Mouse (Mus musculus) brain, adult 2 months (tissue): ENCODE results near the gene Bace1.

Experiments
- DNase-seq: peaks from one replicate; pipeline ENCODE4 v3.0.0; 2011; ENCODE audit warnings: low read depth, low spot score

Gene Bace1

GRCm38 (mm10) chr9:45838434-45839138, at the start of gene Bace1:
Bace1 (plus strand) TSS chr9:45838580.
- DNase-seq = peak; percentile 98

GRCm38 (mm10) chr9:45791456-45792142, 46.8 kb upstream of the Bace1 start:
- DNase-seq = no peak

- no peak for DNase-seq
Observed at GRCm38 (mm10) chr9:45792235-45792634, 46.1 kb upstream of the Bace1 start.

DNA sequence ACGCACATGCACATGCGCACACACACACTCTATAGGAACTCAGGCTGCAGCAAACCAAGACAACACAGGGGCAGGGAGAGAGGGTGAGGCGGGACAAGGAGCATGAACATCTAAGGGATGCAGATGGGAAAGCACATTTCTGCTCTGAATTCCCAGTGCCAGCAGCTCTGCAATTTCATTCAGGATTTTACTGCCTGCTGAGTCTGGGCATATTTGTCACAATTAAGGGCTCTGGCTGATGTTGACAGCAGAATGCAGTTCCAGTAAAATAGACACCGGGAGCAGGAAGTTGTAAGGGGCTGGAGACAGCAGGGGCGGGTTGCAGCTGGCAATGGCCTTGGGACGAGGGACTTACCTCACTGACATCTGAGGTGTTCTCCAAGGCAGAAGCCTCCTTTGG, 44.7 kb upstream of the Bace1 start:
- DNase-seq = no peak

GRCm38 (mm10) chr9:45795722-45796121, 42.7 kb upstream of the Bace1 start:
- no peak for DNase-seq

DNA sequence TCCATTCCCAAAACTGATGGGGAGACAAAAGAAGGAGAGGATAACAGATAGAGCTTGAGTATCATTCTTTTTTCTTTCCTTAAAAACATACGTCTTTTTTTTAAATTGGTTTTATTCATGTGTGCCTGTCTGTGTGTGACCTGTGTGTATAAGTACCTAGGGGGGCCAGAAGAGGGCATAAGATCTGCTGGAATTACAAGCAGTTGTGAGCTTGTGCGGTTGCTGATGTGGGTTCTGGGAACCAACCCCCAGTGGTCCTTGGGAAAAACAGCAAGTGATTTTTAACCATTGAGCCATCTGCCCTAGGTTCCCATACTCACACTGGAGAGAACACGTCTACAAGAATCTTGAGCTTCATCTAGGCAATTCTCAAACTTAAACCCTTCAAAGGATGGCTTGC, 41.1 kb upstream of the Bace1 start:
- DNase-seq = no peak

DNA sequence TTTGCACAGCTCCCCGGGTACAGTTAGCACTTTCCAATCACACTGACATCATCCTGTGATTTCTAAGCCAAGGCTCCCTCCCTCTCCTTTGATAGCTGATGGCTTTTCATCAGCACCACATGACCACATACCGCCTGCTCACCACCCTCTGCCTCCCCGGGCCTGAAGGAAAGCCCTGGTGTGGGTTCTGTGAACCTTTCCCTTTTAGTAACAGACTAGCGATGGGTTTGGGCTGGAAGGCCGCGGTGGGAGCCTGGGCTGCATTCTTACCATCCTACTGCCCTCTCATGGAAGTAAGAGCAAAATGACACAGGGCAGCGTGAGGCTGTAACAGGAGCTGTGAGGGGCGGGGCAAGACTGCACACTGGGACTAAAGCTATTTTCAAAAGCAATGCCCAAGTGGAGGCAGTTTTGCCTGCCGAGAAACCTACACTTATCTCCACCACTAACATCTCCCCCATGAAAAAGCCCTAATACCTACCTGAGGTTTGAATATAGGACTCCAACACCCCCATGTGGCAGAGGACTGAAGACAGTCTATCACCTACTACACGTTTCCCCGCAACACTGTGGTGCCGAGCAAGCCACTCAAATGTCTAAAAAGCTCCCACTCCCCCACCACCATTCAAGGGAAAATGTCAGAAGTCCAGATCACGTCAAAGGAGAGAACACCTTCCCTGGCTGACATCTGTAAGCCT, 39.8 kb upstream of the Bace1 start:
- peak; percentile 79 for DNase-seq

- DNase-seq = peak; percentile 40
Observed at GRCm38 (mm10) chr9:45799402-45799801, 39.0 kb upstream of the Bace1 start.

GRCm38 (mm10) chr9:45803070-45803774, 35.2 kb upstream of the Bace1 start:
- no peak for DNase-seq

- DNase-seq = no peak
Observed at GRCm38 (mm10) chr9:45806847-45807246, 31.5 kb upstream of the Bace1 start.

- no peak for DNase-seq
Observed at GRCm38 (mm10) chr9:45807337-45807736, 31.0 kb upstream of the Bace1 start.

- no peak for DNase-seq
Observed at GRCm38 (mm10) chr9:45807761-45808160, 30.6 kb upstream of the Bace1 start.

DNA sequence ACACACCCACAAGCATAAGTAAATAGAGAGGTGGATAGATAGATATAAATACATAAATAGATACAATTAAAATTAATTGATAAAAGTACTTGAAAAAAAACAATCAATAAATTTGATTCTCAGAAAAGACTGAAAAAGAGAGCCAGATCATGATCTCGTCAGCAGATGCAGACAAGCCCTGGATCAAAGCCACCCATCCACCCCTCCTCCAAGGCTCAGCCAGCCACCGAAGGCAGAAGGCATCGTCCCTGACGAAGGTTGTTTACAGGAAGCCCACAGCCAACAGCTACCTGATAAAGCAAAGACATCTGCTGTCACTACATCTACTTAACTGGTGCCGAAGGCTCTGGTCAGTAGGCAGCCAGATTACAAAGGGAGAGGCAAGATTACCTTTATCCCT, 26.4 kb upstream of the Bace1 start:
- DNase-seq = no peak

GRCm38 (mm10) chr9:45815113-45815512, 23.3 kb upstream of the Bace1 start:
- peak; percentile 87 for DNase-seq

DNA sequence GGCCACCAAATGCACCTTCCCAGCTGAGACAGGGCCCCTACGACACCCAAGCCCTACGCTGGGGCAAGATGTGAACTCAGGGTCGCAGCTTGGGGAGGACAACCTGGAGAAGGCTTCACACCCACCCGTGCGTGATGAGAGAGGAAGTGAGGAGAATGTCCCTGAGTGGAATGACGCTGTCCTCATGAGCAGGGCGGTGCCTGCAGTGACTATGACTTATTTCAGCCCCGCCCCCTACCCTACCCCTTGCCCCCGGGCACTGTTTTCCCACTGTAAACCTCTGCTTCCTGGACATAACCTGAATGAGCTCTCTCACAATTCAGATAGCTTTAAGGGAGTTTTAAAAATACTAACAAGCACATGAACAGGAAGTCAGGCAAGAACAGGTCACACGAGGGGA, 22.9 kb upstream of the Bace1 start:
- DNase-seq = no peak

GRCm38 (mm10) chr9:45818406-45819011, 19.9 kb upstream of the Bace1 start:
- DNase-seq = peak; percentile 82

GRCm38 (mm10) chr9:45827663-45828290, 10.6 kb upstream of the Bace1 start:
- peak; percentile 55 for DNase-seq

DNA sequence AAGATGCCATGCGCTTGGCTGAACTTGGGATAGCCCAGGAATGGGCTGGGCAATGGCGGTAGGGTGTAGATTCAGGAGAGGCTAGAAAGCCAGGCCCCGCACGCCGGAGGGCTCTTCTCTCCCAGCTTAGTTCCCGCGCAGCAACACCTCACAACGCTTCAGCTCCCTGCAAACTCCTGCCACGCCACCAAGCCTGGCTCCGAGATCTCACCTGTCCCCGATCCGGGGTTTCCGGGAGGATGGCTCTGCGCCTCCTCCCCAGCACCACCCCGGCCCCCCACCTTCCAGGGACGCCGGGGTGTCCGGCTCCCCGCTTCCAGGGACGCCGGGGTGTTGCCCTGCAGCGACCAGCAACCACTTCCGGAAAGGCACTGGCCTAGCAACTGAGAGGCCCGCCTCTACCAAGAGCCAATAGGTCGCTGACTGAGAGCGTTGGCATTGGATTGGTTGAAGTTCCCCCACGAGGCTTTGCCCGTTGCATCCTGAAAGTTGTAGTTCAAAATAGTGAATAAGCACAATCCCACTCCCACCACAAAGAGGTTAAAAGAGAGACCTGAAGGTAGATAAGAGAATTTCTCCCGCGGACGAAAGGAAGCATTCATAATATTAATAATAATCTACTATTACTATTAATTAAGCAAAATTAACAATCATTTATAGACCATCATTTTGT, 10.0 kb upstream of the Bace1 start, which contains the start of gene Cep164:
Gene Cep164 (minus strand): TSS at position 401 of the 673 bp plus-strand sequence.
- DNase-seq = peak; percentile 98

DNA sequence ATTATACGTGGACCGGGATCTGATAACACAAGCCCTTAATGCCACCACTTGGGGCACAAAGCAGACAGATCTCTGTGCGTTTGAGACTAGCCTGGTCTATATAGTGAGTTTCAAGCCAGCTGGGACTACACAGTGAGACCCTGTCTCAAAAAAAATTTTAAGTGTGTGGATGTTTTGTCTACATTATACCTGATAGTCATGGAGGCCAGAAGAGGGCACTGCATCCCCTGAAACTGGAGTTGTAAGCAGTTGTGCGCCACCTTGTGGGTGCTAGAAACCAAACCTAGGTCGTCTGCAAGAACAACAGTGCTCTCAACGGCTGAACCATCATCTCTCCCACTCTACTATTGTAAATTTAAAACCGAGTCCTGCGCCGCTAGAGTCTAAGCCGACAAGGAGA, 9.3 kb upstream of the Bace1 start:
- peak; percentile 95 for DNase-seq

- no peak for DNase-seq
Observed at GRCm38 (mm10) chr9:45832898-45833297, 5.5 kb upstream of the Bace1 start.
